Mouse (Mus musculus): ENCODE data around the gene Irx2. TPM values are rescaled to one million over a fixed set of nuclear protein-coding genes. Genes with fewer than 3 reads are reported as not detected.

Gene Irx2
- polyA plus RNA-seq, 1 experiment = not detected

DNA sequence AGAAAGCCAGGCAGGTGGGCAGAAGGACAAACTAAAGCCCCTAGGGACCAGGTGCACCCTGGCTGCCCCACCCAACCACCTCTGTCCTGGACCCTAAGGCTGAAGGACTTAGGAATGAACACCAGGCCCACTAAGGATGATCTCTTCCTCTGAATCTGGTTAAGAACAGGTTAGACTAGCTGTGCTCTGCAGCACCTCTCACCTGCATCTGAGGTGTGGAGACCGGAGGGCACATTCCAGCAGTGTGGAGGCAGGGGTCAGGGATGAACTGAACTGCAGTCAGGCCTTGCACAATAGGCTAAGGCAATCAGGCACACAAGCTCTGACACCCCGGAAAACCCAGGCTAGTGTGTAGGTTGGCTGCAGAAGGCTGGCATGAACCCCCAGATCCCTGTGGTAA is 18.3 kb upstream of the Irx2 start:
- Histone ChIP-seq H3K36me3 (ENCODE audit: control insufficient read depth, insufficient read depth, low read length) (no peaks in the 10 kb centered on the region), H3K27me3 (ENCODE audit: control insufficient read depth, insufficient read depth, low read length) (no peaks in the 10 kb centered on the region), H3K27ac (ENCODE audit: insufficient read depth, low read length) (no peak overlapping the region), H3K4me3 (ENCODE audit: extremely low read depth, insufficient read depth, insufficient read length) (no peak overlapping the region), H3K4me1 (ENCODE audit: control insufficient read depth, insufficient read depth, insufficient read length) (no peaks in the 10 kb centered on the region)
- TF ChIP-seq POLR2A (IDR thresholded peaks at IDR 0.05; ENCODE audit: low read depth, low read length) (no peak), CTCF (IDR thresholded peaks at IDR 0.05; ENCODE audit: extremely low read depth, insufficient read depth, insufficient read length, insufficient replicate concordance) (no peak)
- DNase-seq (ENCODE audit: low read depth in 1 of 2, low spot score in 2 of 2) = no peak
- WGBS = 92% methylated on average over 2 of the region's 2 CpGs

DNA sequence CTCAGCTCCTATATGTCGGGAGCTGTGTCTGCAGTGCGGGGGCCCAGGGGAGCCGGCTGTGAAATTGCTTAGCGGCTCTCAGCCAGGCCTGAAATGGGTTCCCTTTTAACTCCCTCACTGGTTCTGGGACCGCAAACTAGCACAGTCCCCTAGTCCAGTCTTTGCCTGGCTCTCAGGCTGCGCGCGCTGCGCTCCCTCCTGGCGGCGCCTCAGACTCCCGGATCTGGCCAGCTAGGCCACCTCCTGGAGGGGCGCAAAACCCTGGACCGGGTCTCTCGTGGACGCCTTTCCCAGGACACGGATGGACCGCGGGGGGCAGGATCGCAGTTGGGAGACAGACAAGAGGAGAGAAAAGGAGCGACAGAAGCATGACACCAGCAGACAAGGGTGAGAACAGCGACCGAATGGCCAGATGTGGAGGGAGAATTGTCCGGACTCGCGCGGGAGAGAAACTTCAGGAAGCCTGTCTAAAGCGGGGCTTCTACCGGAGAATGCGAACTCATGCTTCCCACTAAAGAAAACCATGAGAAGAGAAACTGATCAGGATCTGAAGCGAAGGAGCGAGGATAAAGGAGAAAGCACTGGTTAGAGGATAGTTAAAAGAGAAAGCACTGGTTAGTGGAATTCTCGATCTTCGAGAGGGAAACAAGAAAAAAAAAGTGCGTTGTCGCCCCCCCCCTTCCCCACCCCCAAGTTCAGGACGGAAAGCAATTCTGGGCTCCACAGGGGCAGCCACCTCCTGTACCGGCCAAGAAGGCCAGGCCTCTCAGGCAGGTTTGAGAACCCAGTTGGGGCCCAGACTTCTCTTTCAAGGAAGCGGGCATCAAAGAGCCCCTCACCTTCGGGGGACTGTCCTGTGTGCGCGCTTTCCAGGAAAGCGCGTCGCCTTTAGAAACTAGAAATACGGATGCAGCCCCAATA is 4.4 kb upstream of the Irx2 start:
- WGBS = 3% methylated on average over 46 of the region's 46 CpGs
- Histone ChIP-seq H3K27ac (ENCODE audit: insufficient read depth, low read length) (no peak overlapping the region), H3K36me3 (ENCODE audit: control insufficient read depth, insufficient read depth, low read length) (no peaks in the 10 kb centered on the region), H3K27me3 (ENCODE audit: control insufficient read depth, insufficient read depth, low read length) (peaks cover 14% of the 10 kb centered on the region), H3K4me3 (ENCODE audit: extremely low read depth, insufficient read depth, insufficient read length) (peak overlapping the region; percentile 8; the same call in 1 of the 2 replicates), H3K4me1 (ENCODE audit: control insufficient read depth, insufficient read depth, insufficient read length) (no peaks in the 10 kb centered on the region; the same call in 1 of the 2 replicates)
- TF ChIP-seq CTCF (IDR thresholded peaks at IDR 0.05; ENCODE audit: extremely low read depth, insufficient read depth, insufficient read length, insufficient replicate concordance) (no peak), POLR2A (IDR thresholded peaks at IDR 0.05; ENCODE audit: low read depth, low read length) (no peak)
- DNase-seq (ENCODE audit: low read depth in 1 of 2, low spot score in 2 of 2) = no peak

DNA sequence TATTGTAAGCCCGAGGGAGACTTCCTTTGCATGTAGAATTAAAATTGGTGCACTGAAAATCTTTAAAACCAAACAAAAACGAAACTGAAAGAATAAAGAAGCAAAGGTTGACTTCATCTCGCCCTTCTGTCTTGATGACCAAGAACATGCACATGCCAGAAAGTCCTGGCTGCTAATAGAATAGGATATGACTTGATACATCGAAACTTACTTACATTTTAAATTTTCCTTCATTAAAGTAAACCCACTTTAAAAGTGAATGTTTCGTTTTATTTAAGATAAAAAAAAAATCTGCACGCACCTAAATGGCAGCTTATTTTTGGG is 3.8 kb upstream of the Irx2 start:
- Histone ChIP-seq H3K4me3 (ENCODE audit: extremely low read depth, insufficient read depth, insufficient read length) (peak overlapping the region; percentile 8; the same call in 1 of the 2 replicates), H3K36me3 (ENCODE audit: control insufficient read depth, insufficient read depth, low read length) (no peaks in the 10 kb centered on the region), H3K27me3 (ENCODE audit: control insufficient read depth, insufficient read depth, low read length) (peaks cover 14% of the 10 kb centered on the region), H3K4me1 (ENCODE audit: control insufficient read depth, insufficient read depth, insufficient read length) (no peaks in the 10 kb centered on the region; the same call in 1 of the 2 replicates), H3K27ac (ENCODE audit: insufficient read depth, low read length) (no peak overlapping the region)
- WGBS = 5% methylated on average over 6 of the region's 6 CpGs
- DNase-seq (ENCODE audit: low read depth in 1 of 2, low spot score in 2 of 2) = no peak
- TF ChIP-seq POLR2A (IDR thresholded peaks at IDR 0.05; ENCODE audit: low read depth, low read length) = no peak
- TF ChIP-seq CTCF (IDR thresholded peaks at IDR 0.05; ENCODE audit: extremely low read depth, insufficient read depth, insufficient read length, insufficient replicate concordance) = no peak

DNA sequence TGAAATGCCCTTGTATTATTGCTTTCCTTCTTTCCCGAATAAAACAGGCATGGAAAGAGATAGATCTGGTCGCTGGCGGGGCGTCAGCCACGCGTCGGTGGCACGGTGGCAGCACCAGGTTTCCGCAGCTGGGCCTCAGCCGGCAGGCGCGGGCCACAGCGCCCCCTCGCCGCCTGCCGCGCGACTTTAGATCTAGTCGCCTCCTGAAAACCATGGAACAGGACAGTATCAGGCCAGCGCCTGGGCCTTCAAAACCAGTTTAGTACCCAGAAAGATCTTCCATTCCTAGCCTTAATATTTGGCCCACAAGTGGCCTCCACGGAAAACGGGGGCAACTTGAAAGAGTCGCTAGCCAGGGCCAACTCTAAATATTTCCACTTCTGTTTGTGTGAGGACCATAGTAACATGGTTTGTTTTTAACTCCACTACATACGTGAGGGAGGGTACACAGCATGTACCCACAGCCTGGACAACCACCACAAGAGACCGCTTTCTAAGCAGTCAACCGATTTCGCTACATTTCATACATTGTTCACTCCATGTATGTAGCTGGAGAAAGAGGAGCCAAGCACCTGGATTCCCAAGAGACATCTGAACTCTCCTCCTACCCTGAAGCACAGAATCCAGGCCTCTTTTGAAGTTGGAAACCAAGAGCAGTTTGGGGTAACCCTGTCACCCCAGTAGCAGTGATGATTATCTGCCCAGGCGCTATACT is 3.2 kb upstream of the Irx2 start:
- TF ChIP-seq CTCF (IDR thresholded peaks at IDR 0.05; ENCODE audit: extremely low read depth, insufficient read depth, insufficient read length, insufficient replicate concordance) = no peak
- TF ChIP-seq POLR2A (IDR thresholded peaks at IDR 0.05; ENCODE audit: low read depth, low read length) = no peak
- WGBS = 11% methylated on average over 28 of the region's 28 CpGs
- peaks cover 14% of the 10 kb centered on the region for H3K27me3 ChIP-seq (ENCODE audit: control insufficient read depth, insufficient read depth, low read length)

DNA sequence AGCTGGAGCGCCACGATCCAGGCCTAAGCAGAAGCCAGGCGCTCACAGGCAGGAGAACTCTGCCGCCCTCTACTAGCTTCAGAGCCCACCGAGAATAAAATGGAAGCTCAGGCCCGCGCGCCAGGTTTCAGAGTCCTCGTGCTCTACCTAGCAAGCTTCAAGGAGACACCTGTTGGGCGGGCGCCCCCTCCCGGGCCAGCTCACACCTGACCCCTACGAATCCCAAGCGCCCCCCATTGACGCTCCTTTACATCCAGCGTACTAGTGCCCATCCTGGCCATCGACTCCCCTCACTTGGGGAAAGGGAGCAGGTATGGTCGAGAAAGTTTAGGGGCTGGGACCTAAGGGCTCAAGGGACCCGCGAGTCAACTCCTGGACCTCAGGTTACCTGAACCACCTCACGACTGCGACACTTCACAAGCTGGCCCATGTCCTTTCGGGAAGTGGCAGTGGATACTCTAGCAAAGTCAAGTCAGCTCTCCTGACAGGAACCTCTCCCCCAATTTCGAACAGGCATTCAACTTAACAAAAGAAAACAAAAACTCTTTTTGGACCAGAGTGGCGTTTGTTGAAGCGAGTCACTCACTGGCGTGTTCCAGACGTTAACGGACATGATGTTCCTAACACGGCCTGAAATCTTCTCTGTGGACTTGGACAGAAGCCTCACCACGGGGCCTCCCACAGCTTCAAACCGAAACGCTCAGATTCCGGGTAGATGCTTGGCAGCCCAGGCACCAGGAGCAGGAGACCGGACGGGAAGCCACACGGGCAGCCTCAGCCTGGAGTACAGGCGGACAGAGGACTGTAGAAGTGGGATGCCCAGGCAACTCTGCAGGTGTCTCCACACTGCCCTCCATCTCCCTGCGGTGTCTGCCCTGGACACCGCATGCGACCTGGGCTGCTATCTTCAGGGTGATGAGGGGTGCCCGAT is 964 bp upstream of the Irx2 start:
- H3K4me3 ChIP-seq (ENCODE audit: extremely low read depth, insufficient read depth, insufficient read length) = no peak overlapping the region
- H3K27ac ChIP-seq (ENCODE audit: insufficient read depth, low read length) = no peak overlapping the region
- H3K36me3 ChIP-seq (ENCODE audit: control insufficient read depth, insufficient read depth, low read length) = no peaks in the 10 kb centered on the region
- no peak for DNase-seq (ENCODE audit: low read depth in 1 of 2, low spot score in 2 of 2)
- H3K27me3 ChIP-seq (ENCODE audit: control insufficient read depth, insufficient read depth, low read length) = peaks cover 20% of the 10 kb centered on the region
- no peaks in the 10 kb centered on the region; the same call in 1 of the 2 replicates for H3K4me1 ChIP-seq (ENCODE audit: control insufficient read depth, insufficient read depth, insufficient read length)
- 6% methylated on average over 42 of the region's 42 CpGs for WGBS
- TF ChIP-seq CTCF (IDR thresholded peaks at IDR 0.05; ENCODE audit: extremely low read depth, insufficient read depth, insufficient read length, insufficient replicate concordance) (no peak), POLR2A (IDR thresholded peaks at IDR 0.05; ENCODE audit: low read depth, low read length) (no peak)

More for the DNA sequence above, 3.2 kb upstream of the Irx2 start:
- no peak overlapping the region for H3K4me3 ChIP-seq (ENCODE audit: extremely low read depth, insufficient read depth, insufficient read length)
- no peaks in the 10 kb centered on the region for H3K36me3 ChIP-seq (ENCODE audit: control insufficient read depth, insufficient read depth, low read length)
- no peaks in the 10 kb centered on the region; the same call in 1 of the 2 replicates for H3K4me1 ChIP-seq (ENCODE audit: control insufficient read depth, insufficient read depth, insufficient read length)
- no peak for DNase-seq (ENCODE audit: low read depth in 1 of 2, low spot score in 2 of 2)
- no peak overlapping the region for H3K27ac ChIP-seq (ENCODE audit: insufficient read depth, low read length)

DNA sequence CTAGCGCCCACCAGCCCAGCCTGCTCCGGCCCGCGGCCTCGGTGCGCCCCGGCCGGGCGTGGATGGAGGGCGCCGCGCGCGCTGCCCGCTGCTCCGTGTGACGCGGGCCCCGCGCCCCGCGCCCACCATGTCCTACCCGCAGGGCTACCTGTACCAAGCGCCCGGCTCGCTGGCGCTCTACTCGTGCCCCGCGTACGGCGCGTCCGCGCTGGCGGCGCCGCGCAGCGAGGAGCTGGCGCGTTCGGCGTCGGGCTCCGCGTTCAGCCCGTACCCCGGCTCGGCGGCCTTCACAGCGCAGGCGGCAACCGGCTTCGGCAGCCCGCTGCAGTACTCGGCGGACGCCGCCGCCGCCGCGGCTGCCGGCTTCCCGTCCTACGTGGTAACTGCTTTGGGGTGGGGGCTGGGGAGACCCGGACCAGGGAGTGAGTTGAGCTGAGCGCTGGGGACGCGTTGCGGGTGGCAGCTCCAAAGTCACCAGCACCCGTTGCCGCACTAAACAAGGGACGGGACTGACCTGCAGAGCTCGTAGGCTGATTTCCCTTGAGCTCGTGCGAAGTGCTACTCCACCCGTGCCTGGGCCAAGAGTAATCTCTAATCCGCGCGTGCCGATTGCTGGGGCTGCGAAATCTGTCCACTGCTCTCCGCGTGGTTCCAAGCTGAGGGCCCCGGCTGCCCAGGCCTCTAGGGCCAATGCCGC is 463 bp downstream of the Irx2 start:
- 5% methylated on average over 76 of the region's 88 CpGs for WGBS
- DNase-seq (ENCODE audit: low read depth in 1 of 2, low spot score in 2 of 2) = no peak
- no peak overlapping the region for H3K27ac ChIP-seq (ENCODE audit: insufficient read depth, low read length)
- peak overlapping the region; percentile 4; the same call in 1 of the 2 replicates for H3K4me3 ChIP-seq (ENCODE audit: extremely low read depth, insufficient read depth, insufficient read length)
- H3K36me3 ChIP-seq (ENCODE audit: control insufficient read depth, insufficient read depth, low read length) = no peaks in the 10 kb centered on the region
- TF ChIP-seq CTCF (IDR thresholded peaks at IDR 0.05; ENCODE audit: extremely low read depth, insufficient read depth, insufficient read length, insufficient replicate concordance) = no peak
- TF ChIP-seq POLR2A (IDR thresholded peaks at IDR 0.05; ENCODE audit: low read depth, low read length) = no peak
- peaks cover 20% of the 10 kb centered on the region for H3K27me3 ChIP-seq (ENCODE audit: control insufficient read depth, insufficient read depth, low read length)
- no peaks in the 10 kb centered on the region; the same call in 1 of the 2 replicates for H3K4me1 ChIP-seq (ENCODE audit: control insufficient read depth, insufficient read depth, insufficient read length)

Measured in spleen, adult 2 months (tissue).